Mouse (Mus musculus) intestine, postnatal 0 days (tissue): ENCODE data around the gene Crybb3. TPM values are rescaled to one million over a fixed set of nuclear protein-coding genes. Genes with fewer than 3 reads are reported as not detected.

ENCODE experiments used
- ATAC-seq: fragments of 200-750 bp; cut with Nextera tagmentation; 2 replicates; pipeline ENCODE4 v1.8.0; 2017; ENCODE audit warnings: mild to moderate bottlenecking, moderate TSS enrichment, moderate library complexity
- H3K27ac ChIP-seq: fragments of 300-500 bp; sonication (generic); 2 replicates; pipeline ENCODE4 v1.5.1; 2014; ENCODE audit warnings: mild to moderate bottlenecking, low read depth, low read length, moderate library complexity
- H3K27me3 ChIP-seq: fragments of 300-500 bp; sonication (generic); replicated peaks from 2 replicates; pipeline ENCODE4 v1.6.1; 2014; ENCODE audit warnings: low read length, mixed read lengths; ENCODE audit not compliant: control insufficient read depth, insufficient read depth
- H3K36me3 ChIP-seq: fragments of 300-500 bp; sonication (generic); 2 replicates; pipeline ENCODE4 v1.6.1; 2014; ENCODE audit warnings: mild to moderate bottlenecking, moderate library complexity; ENCODE audit not compliant: control insufficient read depth, insufficient read depth
- H3K4me1 ChIP-seq: fragments of 300-500 bp; sonication (generic); replicated peaks from 2 replicates; pipeline ENCODE4 v1.6.1; 2014; ENCODE audit warnings: antibody characterized with exemption, low read length, mixed read lengths; ENCODE audit not compliant: control insufficient read depth, insufficient read depth
- H3K4me2 ChIP-seq: fragments of 300-500 bp; sonication (generic); replicated peaks from 2 replicates; pipeline ENCODE4 v1.6.1; 2014; ENCODE audit warnings: low read depth, mild to moderate bottlenecking, moderate library complexity
- H3K4me3 ChIP-seq: fragments of 300-500 bp; sonication (generic); 2 replicates; pipeline ENCODE4 v1.5.1; 2014; ENCODE audit warnings: low read depth, low read length
- H3K9ac ChIP-seq: fragments of 300-500 bp; sonication (generic); 2 replicates; pipeline ENCODE4 v1.6.1; 2014; ENCODE audit warnings: mild to moderate bottlenecking, low read depth, low read length
- H3K9me3 ChIP-seq: fragments of 300-500 bp; sonication (generic); 2 replicates; pipeline ENCODE4 v1.6.1; 2016; ENCODE audit warnings: mixed run types; ENCODE audit not compliant: control insufficient read depth
- CTCF ChIP-seq: sonication (generic); IDR thresholded peaks from 2 replicates; pipeline ENCODE4 v1.5.1; 2016; ENCODE audit warnings: low read depth, mild to moderate bottlenecking, control low read depth, antibody characterized with exemption, moderate library complexity
- WGBS: fragments of 180-500 bp; shearing (Covaris S2); extraction: QIAGEN DNeasy Blood & Tissue Kit; methylation state at CpG from one replicate; pipeline ENCODE4 v1.1.7; 2014; 5-methylcytosine and 5-hydroxymethylcytosine counted together
- polyA plus RNA-seq: library from polyadenylated mRNA; unstranded; fragments of >200 nt; fragmentation: Nextera tagmentation; extraction: Ambion mirVana; gene quantifications from 2 replicates; pipeline ENCODE4 v1.2.1, GENCODE M21; 2015

Gene Crybb3
- polyA plus RNA-seq, 1 experiment from 2014 or later = 1.2 TPM

- no peaks in the 10 kb centered on the region for H3K4me1 ChIP-seq
- ATAC-seq = no peak
- no peak overlapping the region for H3K27ac ChIP-seq
- H3K36me3 ChIP-seq = no peaks in the 10 kb centered on the region
- no peaks in the 10 kb centered on the region for H3K9me3 ChIP-seq
- H3K4me2 ChIP-seq = no peak overlapping the region
- TF ChIP-seq CTCF = no peak
- H3K27me3 ChIP-seq = no peaks in the 10 kb centered on the region
- no peak overlapping the region for H3K9ac ChIP-seq
- H3K4me3 ChIP-seq = no peak overlapping the region
These were observed 31.5 kb downstream of the Crybb3 start for GRCm38 (mm10) chr5:113049876-113050275.

GRCm38 (mm10) chr5:113045511-113046273 lies 35.7 kb downstream of the Crybb3 start:
- Histone ChIP-seq H3K4me2 (no peak overlapping the region), H3K27ac (no peak overlapping the region), H3K36me3 (no peaks in the 10 kb centered on the region), H3K4me3 (no peak overlapping the region), H3K4me1 (no peaks in the 10 kb centered on the region), H3K9me3 (no peaks in the 10 kb centered on the region), H3K27me3 (no peaks in the 10 kb centered on the region), H3K9ac (no peak overlapping the region)
- ATAC-seq = no peak
- no peak for TF ChIP-seq CTCF
- WGBS = 86% methylated on average over 10 of the region's 10 CpGs

- no peak overlapping the region for H3K4me3 ChIP-seq
- no peak overlapping the region for H3K27ac ChIP-seq
- H3K9me3 ChIP-seq = no peaks in the 10 kb centered on the region
- TF ChIP-seq CTCF = no peak
- 89% methylated on average over 8 of the region's 8 CpGs for WGBS
- H3K4me1 ChIP-seq = no peaks in the 10 kb centered on the region
- no peaks in the 10 kb centered on the region for H3K36me3 ChIP-seq
- H3K4me2 ChIP-seq = no peak overlapping the region
- no peak for ATAC-seq
- H3K27me3 ChIP-seq = no peaks in the 10 kb centered on the region
- H3K9ac ChIP-seq = no peak overlapping the region
These were observed 37.9 kb downstream of the Crybb3 start for GRCm38 (mm10) chr5:113043531-113043930.

- no peak overlapping the region for H3K4me2 ChIP-seq
- no peak overlapping the region for H3K9ac ChIP-seq
- H3K9me3 ChIP-seq = no peaks in the 10 kb centered on the region
These were observed 39.8 kb downstream of the Crybb3 start for GRCm38 (mm10) chr5:113041567-113042071.

GRCm38 (mm10) chr5:113040776-113041175 lies 40.6 kb downstream of the Crybb3 start:
- WGBS = 63% methylated on average over 6 of the region's 6 CpGs
- Histone ChIP-seq H3K27me3 (no peaks in the 10 kb centered on the region), H3K9me3 (no peaks in the 10 kb centered on the region), H3K4me1 (no peaks in the 10 kb centered on the region), H3K9ac (no peak overlapping the region), H3K36me3 (no peaks in the 10 kb centered on the region), H3K4me2 (no peak overlapping the region), H3K4me3 (no peak overlapping the region), H3K27ac (no peak overlapping the region)
- TF ChIP-seq CTCF = no peak
- ATAC-seq = no peak

More at GRCm38 (mm10) chr5:113041567-113042071, 39.8 kb downstream of the Crybb3 start:
- no peak for ATAC-seq
- 29% methylated on average over 5 of the region's 5 CpGs for WGBS
- Histone ChIP-seq H3K4me1 (no peaks in the 10 kb centered on the region), H3K4me3 (no peak overlapping the region), H3K36me3 (no peaks in the 10 kb centered on the region), H3K27ac (no peak overlapping the region; the same call in 1 of the 2 replicates), H3K27me3 (no peaks in the 10 kb centered on the region)
- TF ChIP-seq CTCF = no peak

GRCm38 (mm10) chr5:113038601-113039000 lies 42.8 kb downstream of the Crybb3 start:
- Histone ChIP-seq H3K4me1 (no peaks in the 10 kb centered on the region), H3K36me3 (no peaks in the 10 kb centered on the region), H3K9me3 (no peaks in the 10 kb centered on the region), H3K4me2 (no peak overlapping the region), H3K27ac (no peak overlapping the region), H3K4me3 (no peak overlapping the region), H3K27me3 (no peaks in the 10 kb centered on the region), H3K9ac (no peak overlapping the region)
- TF ChIP-seq CTCF = no peak
- no peak for ATAC-seq
- WGBS = 91% methylated on average over 6 of the region's 6 CpGs
